ENCODE assay signal across 24 mouse cellular contexts in the genomic region with DNA sequence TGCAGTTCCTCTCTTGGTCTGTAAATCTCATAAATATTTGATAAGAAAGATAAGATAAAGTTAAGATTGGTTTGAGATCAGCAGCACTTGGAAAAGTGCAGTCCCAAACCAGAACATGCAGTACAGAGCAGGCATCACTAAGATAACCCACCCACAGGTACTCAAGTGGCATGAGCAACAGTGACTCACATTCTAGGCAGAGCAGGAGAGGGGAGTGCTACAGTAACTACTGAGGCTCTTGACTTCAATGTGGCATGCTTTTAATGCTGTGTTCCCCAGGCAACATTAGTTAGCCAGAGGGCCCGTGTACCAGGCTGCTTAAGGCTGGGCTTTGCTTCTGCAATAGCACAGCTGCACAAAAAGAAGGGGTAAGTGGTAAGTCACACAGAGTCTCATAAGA.
"Had no signal": no experiment of that assay in that cellular context is flagged by ENCODE, and none has a peak within 500 bp of the region (broad histone marks: within the 10 kb centered on the region; RNA-seq: fewer than 3 reads in every experiment).

No protein-coding gene starts in this region.

- H3K4me3 ChIP-seq: heart, adult 2 months; heart, embryonic 13.5 days; heart, embryonic 15.5 days; hindbrain, embryonic 13.5 days; hindbrain, embryonic 15.5 days; kidney, embryonic 15.5 days; limb, embryonic 13.5 days had no signal

- H3K27me3 ChIP-seq: heart, embryonic 13.5 days; heart, embryonic 15.5 days; hindbrain, embryonic 13.5 days; hindbrain, embryonic 15.5 days; kidney, embryonic 15.5 days; limb, embryonic 13.5 days had no signal

- ATAC-seq: forebrain, postnatal 0 days; hindbrain, postnatal 0 days; intestine, embryonic 16.5 days had no signal

- H3K9me3 ChIP-seq: heart, embryonic 13.5 days; heart, embryonic 15.5 days; hindbrain, embryonic 13.5 days; hindbrain, embryonic 15.5 days; kidney, embryonic 15.5 days; limb, embryonic 13.5 days had no signal

- H3K9ac ChIP-seq: forebrain, postnatal 0 days; heart, embryonic 13.5 days; heart, embryonic 15.5 days; hindbrain, embryonic 13.5 days; hindbrain, embryonic 15.5 days; kidney, embryonic 15.5 days; limb, embryonic 13.5 days had no signal

- DNase-seq: forebrain, postnatal 0 days; gastrocnemius, postnatal 14 days; gastrocnemius, postnatal 36 days; heart, adult 2 months; heart, postnatal 14 days; heart, postnatal 36 days; kidney, adult 11 months; kidney, adult 2 months; kidney, adult 9 months; kidney, postnatal 14 days; kidney, postnatal 36 days; layer of hippocampus, adult 9-11 months; layer of hippocampus, postnatal 36 days; left cerebral cortex, postnatal 4 days had no signal

- H3K27ac ChIP-seq: heart, adult 2 months; heart, embryonic 13.5 days; heart, embryonic 15.5 days; hindbrain, embryonic 13.5 days; hindbrain, embryonic 15.5 days; hindbrain, postnatal 0 days; kidney, embryonic 15.5 days; kidney, postnatal 0 days; limb, embryonic 13.5 days had no signal

- H3K36me3 ChIP-seq: heart, embryonic 13.5 days; heart, embryonic 15.5 days; hindbrain, embryonic 13.5 days; hindbrain, embryonic 15.5 days; kidney, embryonic 15.5 days; limb, embryonic 13.5 days had no signal

- H3K4me2 ChIP-seq: heart, embryonic 11.5 days; heart, embryonic 13.5 days; heart, embryonic 15.5 days; hindbrain, embryonic 13.5 days; hindbrain, embryonic 15.5 days; kidney, embryonic 15.5 days; limb, embryonic 13.5 days had no signal
